Mouse (Mus musculus) retina, postnatal 1 day (tissue): ENCODE results near the gene Bmp6.

Experiments used
- DNase-seq: peaks from one replicate; pipeline ENCODE4 v3.0.0-alpha.2; 2012

The Bmp6 gene

DNA sequence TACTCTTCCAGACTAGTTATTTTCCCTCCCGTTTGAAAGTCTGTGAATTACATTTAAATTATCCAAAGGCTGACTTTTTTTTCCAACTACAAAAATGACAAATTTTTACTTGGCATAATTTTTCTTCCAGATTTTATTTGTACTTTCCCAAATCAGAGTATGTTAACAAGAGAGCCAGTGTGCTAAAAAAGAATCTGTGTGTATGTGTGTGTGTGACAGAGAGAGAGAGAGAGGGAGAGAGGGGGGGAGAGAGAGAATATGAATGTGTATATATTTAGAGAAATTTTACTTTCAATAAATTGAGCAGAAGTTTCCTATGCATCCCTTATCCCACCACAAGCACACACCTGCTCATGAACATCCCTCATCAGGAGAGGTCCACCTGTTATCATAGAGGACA is 9.4 kb downstream of the Bmp6 start:
- DNase-seq, result no peak

DNA sequence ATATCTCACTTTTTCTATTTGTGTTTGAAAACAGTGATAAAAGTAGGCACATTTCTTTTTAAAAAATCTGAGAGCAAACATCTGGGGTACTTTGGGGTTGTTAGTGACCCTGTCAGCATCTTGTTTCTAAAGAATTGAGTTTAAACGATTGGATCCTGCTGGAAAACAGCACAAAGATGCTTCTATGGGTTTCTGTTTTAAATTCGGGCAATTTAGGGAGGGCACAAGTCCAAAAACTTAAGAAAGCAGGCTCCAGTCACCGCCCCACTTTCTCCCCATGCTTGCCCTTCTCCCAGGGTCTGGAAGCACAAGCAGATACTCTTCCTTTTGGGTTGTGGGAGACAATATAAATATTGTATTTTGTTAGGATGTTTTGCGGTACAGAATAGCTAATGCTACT is 14.1 kb downstream of the Bmp6 start:
- no peak for DNase-seq

DNA sequence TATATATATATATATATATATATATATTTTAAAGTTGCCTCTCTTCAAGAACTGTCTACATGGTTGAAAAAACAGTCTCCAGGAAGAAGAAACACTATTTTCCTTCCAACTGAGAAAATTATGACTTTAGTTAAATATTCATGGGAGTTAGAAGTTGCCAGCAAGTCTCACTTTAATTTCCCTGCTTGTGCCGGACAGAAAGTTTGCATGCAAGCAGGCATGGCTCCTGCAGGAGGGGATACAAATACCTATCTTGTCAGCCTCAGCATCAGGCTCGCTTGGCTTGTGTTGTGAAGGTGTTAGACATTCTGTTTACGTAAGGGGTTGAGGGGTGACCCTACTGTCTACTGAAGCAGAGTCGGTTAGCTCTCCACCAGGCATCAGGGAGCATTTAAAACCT is 17.8 kb downstream of the Bmp6 start:
- no peak for DNase-seq

DNA sequence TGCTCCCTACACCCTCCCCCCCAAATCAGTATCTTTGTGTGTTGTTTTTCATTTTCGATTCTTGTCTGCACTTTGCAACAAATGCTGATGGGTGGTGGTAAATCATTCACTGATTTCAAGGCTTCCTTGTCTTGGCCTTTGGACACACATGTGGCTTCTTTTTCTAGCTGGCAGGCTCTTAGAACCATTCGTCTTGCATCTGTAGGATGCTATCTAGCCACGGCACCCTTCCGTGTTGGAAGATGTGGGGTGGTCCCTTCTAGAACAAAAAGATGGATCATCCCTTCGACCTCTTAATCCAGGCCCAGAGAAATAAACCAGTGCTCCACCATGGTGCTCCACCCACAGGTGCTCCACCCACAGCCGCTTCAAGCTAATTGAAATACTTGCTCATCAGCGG is 19.0 kb downstream of the Bmp6 start:
- no peak for DNase-seq

DNA sequence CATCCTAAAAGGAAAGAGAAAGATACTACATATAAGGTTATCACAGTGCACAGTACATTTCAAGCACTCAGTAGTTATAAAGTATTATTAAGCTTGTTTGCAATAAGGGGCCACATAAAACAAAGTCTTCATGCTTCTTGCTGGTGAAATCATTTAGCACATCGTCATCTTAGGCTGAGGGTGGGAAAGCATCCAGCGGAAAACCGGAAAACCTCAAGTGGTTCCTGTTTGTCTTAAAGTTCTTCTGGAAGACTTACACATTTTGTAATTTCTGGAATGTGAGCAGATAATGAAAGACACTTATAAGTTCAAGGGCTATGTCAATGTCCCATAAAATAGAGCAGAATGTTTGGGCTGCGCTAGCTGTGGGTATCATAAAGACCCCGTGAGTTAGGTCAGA is 24.7 kb downstream of the Bmp6 start:
- DNase-seq, result no peak

DNA sequence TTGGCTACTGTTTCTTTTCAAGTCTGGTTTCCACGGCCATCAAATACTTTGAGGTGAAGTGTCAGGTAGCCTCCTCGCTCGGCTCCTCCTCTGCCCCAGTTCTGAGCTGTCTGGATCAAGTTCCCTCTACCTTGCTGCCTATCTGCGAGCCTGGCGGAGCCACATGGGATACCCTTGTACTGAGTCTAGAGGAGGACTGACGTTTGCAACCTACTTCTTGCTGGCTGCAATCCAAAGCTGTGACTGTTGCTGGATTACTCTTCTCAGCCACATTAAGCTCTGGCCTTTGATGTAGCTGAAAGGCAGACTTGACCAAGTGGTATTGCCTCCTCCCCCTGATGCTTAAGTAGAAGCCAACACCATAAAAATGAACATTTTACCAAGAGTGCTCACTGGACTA is 31.2 kb downstream of the Bmp6 start:
- DNase-seq, result no peak

DNA sequence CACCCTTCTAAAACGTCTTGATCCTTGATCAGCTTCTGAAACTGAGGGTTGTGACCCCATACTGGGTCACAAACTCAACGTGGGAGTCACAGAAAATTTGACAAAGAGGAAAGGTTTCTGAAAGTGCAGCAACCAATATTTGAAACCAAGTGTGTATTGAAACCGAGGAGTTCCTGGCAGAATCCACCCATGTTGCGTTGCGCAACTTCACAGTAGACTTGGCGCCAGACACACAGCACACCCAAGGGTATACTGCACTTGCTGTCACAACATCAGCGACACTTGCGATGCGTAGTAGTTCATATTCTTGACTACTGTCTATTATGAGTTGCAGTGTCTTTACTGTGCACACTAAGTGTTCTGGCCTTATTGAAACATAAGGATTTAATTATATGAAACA is 32.4 kb downstream of the Bmp6 start:
- DNase-seq, result no peak

DNA sequence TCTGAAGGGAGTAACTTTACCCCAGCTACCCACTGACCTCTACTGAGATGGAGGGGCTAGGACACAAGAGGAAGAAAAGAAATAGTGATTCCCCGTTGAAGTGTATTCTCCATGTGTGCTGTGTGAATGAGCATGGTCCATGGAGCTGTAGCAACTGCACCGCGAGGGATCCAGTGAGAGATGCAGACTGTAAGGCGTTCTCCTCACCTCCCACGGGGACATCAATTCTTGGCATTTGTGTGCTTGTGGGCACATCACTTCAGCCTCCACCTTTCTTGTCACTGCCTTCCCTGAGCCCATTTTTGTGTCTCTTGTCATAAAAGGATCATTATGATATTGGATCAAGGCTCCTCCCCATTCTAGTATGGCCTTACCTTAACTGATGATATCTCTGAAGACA is 34.9 kb downstream of the Bmp6 start:
- no peak for DNase-seq

DNA sequence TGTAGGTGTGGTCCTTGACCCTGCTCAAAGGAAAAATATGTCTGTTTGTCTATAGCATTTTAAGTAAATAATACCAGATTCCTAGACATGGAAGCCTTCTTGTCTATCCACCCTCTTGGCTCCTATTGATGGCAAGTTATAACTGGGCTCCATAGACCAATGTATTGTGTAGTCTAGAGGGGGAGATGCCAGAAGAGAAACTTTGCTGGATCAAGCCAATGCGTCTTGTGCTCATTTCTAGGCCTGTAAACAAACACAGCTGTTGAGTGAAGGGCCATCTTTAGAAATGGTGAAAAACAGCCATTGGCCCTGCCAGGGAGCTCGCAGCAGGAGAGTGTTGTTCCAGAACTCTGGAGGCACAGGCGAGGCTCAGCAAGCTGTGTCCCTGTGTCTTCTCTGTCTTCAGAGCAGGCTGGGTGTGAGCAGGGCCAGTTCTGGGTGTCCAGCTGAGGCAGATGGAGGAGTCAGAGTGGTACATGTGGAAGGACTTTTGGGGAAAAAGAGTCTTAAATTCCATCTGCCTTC is 41.2 kb downstream of the Bmp6 start:
- DNase-seq, result no peak

DNA sequence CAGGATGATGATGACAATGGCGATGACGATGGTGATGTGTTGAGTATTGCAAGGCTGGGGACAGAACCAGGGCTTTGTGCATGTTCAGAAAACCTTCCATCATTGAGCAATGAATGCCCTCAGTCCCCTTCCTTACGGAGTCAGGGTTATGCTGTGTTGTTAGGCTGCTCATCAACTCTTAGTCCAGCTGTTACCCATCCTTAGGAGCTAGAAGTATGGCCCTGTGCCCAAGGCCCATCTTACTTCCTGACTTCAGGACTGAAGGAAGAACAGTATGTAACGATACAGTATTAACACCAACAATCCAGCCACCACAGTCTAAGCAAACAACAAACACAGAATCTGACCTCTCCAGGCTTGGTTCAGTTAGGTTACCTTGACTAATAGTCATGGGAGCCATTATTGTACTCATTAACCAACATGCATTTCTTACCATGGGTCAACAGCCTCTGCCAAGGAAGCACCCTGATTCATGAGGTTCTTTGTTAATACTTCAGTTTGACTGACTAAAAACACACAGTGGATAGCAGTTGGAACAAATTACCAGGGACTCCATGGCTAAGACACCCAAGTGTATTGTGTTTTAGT is 42.6 kb downstream of the Bmp6 start:
- no peak for DNase-seq

DNA sequence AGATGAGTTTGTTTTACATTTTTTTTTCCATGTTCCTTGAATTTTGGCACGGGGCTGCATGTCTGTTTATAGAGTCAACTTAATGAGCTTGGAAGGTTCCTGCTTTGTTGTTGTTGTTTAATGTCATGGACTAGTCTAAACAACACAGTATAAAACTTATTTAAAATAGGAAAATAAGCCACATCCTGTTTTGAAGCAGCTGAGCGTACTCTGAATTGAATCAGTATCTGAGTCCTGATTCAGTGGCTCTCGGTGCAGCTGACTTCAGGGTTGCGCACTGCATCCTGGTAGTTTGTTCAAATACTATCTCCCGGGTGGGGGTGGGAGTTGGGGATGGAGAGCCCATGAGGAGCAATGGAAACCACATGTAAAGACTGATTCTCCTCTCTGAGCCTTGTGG is 48.5 kb downstream of the Bmp6 start:
- DNase-seq, result no peak

DNA sequence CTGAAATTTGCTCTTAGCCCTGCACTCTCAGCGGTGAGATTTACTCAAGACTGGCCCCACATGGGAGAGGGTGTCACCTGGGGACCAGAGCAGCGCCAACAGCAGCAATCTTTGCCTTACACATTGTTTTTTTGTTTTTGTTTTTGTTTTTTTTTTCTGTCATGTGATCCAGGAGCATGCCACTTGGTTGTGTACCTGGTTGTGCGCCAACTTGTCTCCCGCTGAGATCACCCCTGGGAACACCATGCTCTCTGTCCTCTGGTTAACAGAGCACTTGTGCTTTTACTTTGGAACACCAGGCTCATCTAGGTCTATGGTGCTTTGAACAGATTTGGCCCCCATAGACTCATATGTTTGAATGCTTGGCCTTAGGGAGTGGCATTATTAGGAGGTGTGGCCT is 50.1 kb downstream of the Bmp6 start:
- no peak for DNase-seq

DNA sequence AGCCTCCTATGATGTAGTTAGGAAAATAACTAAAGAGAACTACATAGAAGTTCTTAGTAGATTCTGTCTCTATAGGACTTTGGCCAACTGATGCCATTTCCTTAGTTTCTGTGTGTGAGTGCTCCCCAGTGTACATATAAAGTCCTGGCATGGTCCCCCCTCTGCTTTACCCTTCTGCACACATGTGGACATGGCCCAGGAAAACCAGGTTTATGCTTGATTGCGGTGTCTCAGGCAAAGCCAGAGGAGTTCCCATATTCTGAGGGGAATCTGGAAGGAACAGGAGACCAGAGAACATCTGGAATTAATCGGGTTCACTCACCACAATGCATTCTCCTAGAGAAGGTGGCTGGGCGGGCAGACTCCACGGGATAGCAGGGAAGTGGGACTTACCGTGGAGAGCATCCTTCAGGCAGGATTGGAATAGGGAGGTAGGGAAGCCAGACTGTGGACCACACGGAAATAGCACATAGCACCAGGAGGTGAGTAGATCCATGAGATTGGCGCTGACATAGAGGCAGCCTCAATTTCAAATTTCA is 52.2 kb downstream of the Bmp6 start:
- no peak for DNase-seq

DNA sequence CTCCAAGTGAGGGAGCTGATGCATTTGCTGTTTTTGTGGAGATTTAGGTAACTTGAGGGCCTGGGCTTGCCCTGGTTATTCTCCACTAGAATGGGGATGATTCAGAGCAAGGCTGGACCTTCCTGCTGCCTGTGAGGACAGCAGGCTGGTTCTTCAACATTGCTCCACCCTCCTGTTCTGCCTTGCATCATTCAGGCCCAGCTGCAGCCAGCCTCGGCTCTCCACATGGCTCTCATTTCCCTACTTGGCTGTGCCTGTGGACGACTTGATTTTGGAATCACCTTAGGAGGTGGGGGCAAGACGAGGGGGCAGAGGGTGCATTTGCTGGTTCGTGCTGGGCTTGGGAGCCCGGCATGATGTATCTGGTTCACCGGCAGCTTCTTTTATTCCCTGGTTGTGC is 53.8 kb downstream of the Bmp6 start:
- DNase-seq, result no peak

DNA sequence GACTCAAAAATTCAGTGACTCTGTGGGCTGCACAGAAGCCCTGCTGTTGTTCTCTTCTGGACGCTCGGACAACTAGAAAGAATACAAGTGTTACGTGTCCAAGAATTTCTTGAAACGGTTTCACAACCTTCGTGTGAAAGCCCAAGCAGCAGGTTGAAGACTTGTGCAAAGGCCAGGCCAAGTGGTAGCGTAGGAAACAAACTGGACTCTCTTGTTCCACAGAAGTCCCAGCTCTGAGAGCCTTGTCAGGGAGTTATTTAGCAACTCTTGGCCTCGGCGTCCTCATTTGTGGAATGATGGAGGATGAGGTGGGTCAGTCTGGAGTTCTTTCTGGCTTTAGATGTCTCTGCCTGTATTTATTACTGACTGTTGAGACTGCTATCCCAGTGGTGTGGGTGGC is 55.8 kb downstream of the Bmp6 start:
- DNase-seq, result no peak

DNA sequence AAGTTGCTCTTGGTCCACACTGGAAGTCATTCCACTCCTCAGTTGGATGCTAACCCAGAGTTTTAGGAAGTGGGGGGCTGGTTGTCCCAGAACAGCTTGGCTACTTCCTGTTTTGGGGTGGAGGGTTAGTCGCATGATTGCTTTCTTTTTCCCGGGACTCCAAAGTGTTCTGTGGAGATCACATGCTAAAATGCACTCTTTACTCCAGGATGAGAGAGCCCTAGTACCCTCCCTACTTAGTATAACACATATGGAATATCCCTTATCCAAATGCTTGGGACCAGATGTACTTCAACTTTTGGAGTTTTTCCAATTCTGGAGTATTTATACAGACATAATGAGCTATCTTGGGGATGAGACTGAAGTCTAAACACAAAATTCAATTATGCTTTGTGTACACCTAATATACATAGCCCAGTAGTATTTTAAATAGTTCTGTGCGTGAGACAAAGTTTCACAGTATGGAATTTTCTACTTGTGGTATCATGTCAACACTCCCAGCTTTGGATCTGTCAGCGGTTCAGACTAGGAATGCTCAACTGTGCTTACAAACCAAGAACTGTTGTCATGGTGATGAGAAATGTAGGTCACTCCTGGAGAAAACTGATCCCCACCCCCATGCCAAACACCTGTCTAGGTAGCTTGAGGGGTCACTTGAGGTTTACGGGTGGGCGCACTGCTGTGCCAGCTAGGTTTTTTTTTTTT is 62.9 kb downstream of the Bmp6 start:
- peak; percentile 66 for DNase-seq

DNA sequence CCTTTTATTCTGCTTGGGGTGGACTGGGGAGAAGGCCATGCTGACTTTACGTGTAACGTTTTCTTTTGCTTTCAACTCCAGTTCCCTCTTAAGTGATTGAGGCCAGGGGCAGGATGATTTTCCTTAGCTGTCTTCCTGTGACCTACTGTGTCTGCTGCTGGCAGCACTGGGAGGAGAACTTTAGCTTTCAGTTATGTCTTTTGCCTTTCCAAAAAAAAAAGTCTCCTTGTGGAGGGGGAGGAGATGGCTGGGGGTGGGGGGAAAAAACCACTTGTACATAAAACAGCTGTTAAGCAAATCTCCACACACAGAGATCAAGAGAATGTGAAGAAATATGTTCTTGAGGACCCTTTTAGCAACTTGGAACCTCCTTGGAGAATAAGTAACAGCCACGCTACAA is 63.7 kb downstream of the Bmp6 start:
- DNase-seq, result no peak

DNA sequence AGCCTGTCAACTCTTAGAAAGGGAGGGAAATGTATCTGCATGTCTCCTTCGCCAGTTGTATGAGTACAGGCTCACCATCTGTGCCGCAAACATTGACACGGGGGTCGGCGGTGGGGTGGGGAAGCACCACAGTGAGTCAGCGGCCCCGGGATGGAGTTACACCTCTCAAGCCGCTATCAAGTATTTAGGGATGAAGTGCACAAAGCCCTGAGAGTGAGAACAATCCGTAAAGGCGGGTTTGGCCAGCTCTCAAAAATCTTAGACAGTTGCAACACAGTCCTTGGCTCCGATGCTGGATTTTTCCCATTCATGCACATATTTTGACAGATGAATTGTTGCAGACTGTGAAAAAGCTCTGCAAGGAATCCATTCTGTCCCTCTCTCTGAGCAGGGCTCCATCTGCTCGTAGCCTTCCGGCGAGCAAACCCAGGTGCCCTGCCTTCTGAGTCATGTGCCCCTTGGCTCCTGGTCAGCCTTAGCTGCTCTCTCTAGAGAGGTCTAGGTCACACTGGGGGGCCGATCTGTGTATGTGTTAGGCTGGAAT is 65.5 kb downstream of the Bmp6 start:
- peak; percentile 28 for DNase-seq

DNA sequence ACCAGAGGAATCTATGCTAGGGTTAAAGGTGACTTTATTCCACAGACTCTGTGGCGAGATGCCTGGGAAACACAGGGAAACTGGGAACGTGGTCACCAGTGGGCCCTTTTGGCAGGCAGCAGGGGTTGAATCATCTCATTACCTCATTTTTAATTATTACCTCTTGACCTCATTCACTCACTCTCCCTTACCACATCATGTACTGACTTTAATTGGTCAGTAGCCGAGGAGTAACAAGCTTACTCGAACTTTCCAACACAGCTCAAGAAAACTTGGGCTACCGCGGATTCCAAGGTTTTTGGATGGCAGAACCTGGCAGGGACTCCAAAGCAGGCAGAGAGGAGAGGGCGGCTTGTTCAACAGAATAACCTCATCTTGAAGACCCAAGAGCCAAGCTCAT is 74.9 kb downstream of the Bmp6 start:
- DNase-seq, result no peak

DNA sequence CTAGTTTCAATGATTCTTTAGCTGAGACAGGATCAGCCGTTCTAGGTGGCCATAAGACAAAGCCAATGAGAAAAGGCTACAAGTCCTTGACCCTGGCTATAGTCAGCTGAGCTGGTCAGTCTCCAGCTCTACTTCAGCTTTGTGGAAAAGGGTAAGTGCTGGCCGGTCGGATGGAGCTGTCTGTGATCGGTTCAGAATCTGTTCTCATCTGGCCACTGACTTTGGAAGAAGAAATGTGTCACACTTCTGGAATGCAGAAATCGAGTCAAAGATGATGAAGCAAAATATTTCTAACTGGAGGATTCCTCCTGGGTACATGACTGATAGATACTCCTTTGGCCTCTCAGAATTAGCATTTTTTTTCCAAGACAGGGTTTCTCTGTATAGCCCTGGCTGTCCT is 77.6 kb downstream of the Bmp6 start:
- DNase-seq, result no peak

DNA sequence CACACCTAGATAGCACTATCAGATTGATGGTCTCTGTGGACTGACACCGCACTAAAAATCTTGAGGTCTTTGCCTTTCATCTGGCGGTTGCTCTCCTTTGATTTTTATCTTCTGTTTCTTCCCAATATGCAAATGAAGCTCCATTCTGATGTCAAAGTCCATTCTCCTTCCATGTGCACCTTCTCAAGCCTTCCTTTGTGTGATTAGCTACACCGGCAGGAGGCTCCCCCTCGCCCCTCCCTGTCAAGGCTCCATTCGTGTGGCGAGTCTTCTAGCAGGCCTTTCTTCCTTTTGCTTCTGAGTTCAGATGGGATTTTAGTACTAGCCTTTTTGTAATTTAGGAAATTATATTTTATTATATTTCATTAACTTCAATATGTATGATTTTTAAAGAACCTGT is 80.4 kb downstream of the Bmp6 start:
- no peak for DNase-seq

DNA sequence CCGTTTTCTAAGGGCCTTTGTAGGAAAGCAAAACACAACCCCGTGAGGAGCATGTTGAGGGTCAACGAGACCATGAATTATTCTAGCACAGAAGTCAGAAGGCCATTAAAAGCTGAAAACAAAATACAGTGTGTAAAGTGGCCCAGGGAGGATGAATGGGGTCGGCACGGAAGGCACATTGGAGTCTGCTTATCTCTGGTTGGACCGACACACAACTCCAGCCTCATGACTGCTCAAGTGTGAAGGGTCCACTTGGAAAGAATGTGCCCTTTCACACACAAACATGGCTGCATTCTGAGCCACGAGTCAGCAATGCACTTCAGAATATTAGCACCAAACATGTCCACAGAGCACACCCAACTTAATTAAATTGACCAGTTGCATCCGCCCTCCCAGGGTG is 84.8 kb downstream of the Bmp6 start:
- no peak for DNase-seq

DNA sequence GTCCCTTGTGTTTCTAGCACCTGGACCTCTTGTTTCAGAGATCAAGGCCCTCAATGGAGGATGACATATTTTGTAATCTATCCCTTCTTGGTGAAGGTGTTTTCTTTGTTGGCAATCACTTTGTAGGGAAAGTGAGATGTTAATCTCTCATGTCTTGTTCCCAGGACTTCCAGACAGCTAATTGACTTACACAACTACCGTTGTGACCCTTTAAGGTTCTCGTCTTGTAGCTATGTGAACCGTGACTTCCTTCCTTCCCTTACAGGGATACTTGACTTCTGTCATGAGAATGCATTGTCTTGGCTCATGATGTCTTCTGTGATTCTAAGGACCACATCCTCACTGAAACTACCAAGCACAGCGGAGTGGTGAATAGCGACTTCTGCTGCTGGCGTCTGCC is 85.2 kb downstream of the Bmp6 start:
- DNase-seq, result no peak

DNA sequence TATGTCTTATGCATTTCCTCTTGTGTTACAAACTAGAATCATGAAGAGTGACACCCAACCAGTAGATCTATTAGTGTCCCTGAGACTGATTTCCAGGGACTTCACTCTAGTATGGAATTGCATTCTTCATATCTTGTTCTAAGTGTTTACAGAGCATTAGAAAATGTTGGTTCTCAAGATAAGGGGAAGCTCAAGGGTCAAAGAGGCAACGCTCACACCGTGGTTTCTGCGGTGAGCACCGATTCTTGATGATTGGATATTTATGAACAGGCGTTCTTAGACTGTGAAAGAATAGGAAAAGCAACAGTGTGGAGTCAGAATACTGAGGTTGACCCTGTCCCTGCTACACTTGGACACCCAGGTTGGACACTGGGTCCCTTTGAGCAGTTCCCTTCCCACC is 89.9 kb downstream of the Bmp6 start:
- DNase-seq, result no peak

DNA sequence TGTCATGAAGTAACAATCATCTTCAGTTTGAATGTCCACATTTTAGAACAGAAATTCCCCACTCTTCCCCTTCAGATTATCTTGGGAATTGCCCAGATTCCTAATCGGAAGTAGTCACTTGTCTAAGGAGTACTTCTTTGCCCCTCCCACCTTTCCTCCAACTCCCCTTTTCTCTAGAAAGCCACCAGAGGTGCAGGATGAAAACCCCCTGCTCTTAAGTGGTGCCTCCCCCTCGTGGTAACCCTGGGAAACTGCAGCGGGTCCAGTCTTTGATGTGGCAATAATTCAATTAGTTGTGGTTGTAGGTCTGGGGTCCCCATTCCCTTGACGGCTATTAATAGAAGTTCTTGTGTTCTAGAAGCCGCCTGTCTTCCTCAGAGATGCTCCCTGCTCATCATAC is 93.0 kb downstream of the Bmp6 start:
- peak; percentile 45 for DNase-seq
